Mouse (Mus musculus) stomach, postnatal 0 days (tissue): ENCODE data around the gene Syt14. TPM values are rescaled to one million over a fixed set of nuclear protein-coding genes. Genes with fewer than 3 reads are reported as not detected.
A peak's percentile ranks its signal among the peaks of the same experiment; 100 is the strongest.

Experiments
- ATAC-seq: fragments of 200-750 bp; cut with Nextera tagmentation; 2 replicates; pipeline ENCODE4 v1.8.0; 2017; ENCODE audit not compliant: low FRiP score, low TSS enrichment
- DNase-seq: peaks from one replicate; pipeline ENCODE4 v3.0.0-alpha.2; 2016; ENCODE audit warnings: low spot score
- H3K27ac ChIP-seq: fragments of 300-500 bp; sonication (generic); replicated peaks from 2 replicates; pipeline ENCODE4 v1.5.1; 2014; ENCODE audit warnings: mild to moderate bottlenecking, control low read depth
- H3K27me3 ChIP-seq: fragments of 300-500 bp; sonication (generic); 2 replicates; pipeline ENCODE4 v1.6.1; 2014; ENCODE audit warnings: low read length; ENCODE audit not compliant: control insufficient read depth, insufficient read depth
- H3K36me3 ChIP-seq: fragments of 300-500 bp; sonication (generic); 2 replicates; pipeline ENCODE4 v1.6.1; 2014; ENCODE audit warnings: low read length, mixed read lengths; ENCODE audit not compliant: control insufficient read depth, insufficient read depth
- H3K4me1 ChIP-seq: fragments of 300-500 bp; sonication (generic); replicated peaks from 2 replicates; pipeline ENCODE4 v1.6.1; 2014; ENCODE audit warnings: antibody characterized with exemption; ENCODE audit not compliant: control insufficient read depth, insufficient read depth
- H3K4me2 ChIP-seq: fragments of 300-500 bp; sonication (generic); replicated peaks from 2 replicates; pipeline ENCODE4 v1.6.1; 2014; ENCODE audit warnings: low read depth, mild to moderate bottlenecking, control low read depth, moderate library complexity
- H3K4me3 ChIP-seq: fragments of 300-500 bp; sonication (generic); 2 replicates; pipeline ENCODE4 v1.5.1; 2014; ENCODE audit warnings: low read depth, low read length, control low read depth
- H3K9ac ChIP-seq: fragments of 300-500 bp; sonication (generic); 2 replicates; pipeline ENCODE4 v1.6.1; 2014; ENCODE audit warnings: mild to moderate bottlenecking, low read length, control low read depth, mixed read lengths
- H3K9me3 ChIP-seq: fragments of 300-500 bp; sonication (generic); 2 replicates; pipeline ENCODE4 v1.6.1; 2016; ENCODE audit warnings: low read length; ENCODE audit not compliant: control insufficient read depth
- CTCF ChIP-seq: IDR thresholded peaks from 2 replicates; pipeline ENCODE4 v1.5.1; 2016; ENCODE audit warnings: antibody characterized with exemption, low read depth, mild to moderate bottlenecking, moderate library complexity
- EP300 ChIP-seq: optimal IDR thresholded peaks from 2 replicates; pipeline ENCODE3; 2016; ENCODE audit warnings: antibody characterized with exemption
- WGBS: fragments of 180-500 bp; shearing (Covaris S2); extraction: QIAGEN DNeasy Blood & Tissue Kit; methylation state at CpG from one replicate; pipeline ENCODE4 v1.1.7; 2014; 5-methylcytosine and 5-hydroxymethylcytosine counted together
- polyA plus RNA-seq: library from polyadenylated mRNA; unstranded; fragments of >200 nt; fragmentation: Nextera tagmentation; extraction: Ambion mirVana; gene quantifications from 2 replicates; pipeline ENCODE4 v1.2.1, GENCODE M21; 2015

Gene Syt14
- polyA plus RNA-seq, 1 experiment from 2014 or later: 0.17 TPM

DNA sequence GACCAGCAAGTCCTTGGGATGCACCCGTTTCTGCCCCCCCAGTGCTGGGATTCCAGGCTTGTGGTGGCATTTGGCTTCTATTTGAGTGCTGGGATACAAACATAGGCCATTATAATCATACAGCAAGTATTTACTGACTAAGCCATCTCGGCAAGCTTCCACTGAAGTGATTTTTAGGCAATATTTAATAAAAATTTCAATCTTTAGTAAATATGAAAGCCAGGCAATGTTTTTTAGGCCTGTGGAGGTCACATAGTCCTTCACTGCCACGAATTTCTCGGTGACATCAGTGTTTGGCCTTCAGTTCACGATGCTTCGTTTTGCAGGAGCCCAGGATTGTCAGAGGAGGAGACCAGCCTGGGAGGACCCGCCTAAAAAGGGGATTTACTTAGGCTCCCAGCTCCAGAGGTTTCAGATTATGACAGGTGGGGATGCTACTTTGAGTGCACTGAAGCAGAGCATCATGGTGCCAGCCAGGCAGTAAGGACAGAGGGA is 156.4 kb downstream of the Syt14 start:
- Histone ChIP-seq H3K4me2 (no peak overlapping the region), H3K27me3 (no peaks in the 10 kb centered on the region), H3K36me3 (no peaks in the 10 kb centered on the region), H3K27ac (no peak overlapping the region), H3K4me3 (no peak overlapping the region), H3K9me3 (no peaks in the 10 kb centered on the region), H3K4me1 (no peaks in the 10 kb centered on the region), H3K9ac (no peak overlapping the region)
- DNase-seq: no peak
- TF ChIP-seq EP300 (no peak), CTCF (no peak)
- ATAC-seq: no peak
- WGBS: 78% methylated on average over 7 of the region's 7 CpGs

DNA sequence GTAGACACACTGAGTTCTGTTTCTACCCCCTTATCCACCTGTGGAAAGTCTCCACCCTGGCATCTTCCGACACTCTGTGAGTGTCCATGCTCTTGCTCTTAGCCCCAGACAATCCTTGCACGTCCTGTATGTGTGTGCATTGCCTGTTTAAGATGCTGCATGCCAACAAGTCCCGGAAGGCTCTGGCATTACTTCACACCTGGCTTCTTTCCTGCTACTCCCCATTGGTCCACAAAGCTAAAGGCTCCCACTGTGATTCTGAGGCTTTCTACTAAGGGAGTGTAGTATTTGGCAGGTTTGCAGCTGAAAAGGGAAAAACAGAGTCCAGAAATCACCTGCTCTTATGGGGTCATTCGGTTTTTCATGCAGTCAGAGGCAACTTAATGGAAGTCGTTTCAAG is 162.7 kb downstream of the Syt14 start:
- no peaks in the 10 kb centered on the region for H3K4me1 ChIP-seq
- no peaks in the 10 kb centered on the region for H3K27me3 ChIP-seq
- H3K4me2 ChIP-seq: no peak overlapping the region
- WGBS: 62% methylated on average over 5 of the region's 5 CpGs
- no peaks in the 10 kb centered on the region for H3K36me3 ChIP-seq
- no peak for DNase-seq
- ATAC-seq: no peak
- no peak for TF ChIP-seq EP300
- TF ChIP-seq CTCF: no peak
- no peak overlapping the region for H3K4me3 ChIP-seq
- no peak overlapping the region for H3K27ac ChIP-seq
- no peak overlapping the region for H3K9ac ChIP-seq
- H3K9me3 ChIP-seq: no peaks in the 10 kb centered on the region

DNA sequence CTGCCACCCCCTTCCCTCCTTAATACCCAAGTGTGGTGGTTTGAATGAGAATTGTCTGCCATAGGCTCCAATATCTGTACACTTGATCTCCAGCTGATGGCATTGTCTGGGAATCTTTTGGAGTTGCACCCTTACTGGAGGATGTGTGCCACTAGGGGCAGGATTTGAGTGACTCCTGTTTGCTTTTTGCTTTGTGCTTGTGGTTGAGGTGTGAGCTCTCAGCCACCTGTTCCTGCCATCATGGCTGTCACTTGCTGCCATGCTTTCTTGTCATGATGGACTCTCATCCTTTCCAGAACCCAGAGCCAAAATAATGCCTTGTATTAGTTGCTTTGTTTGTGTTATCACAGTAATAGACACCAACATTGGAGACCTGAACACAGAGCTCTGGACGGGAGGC is 165.8 kb downstream of the Syt14 start:
- Histone ChIP-seq H3K36me3 (no peaks in the 10 kb centered on the region), H3K9me3 (no peaks in the 10 kb centered on the region), H3K4me3 (no peak overlapping the region), H3K4me1 (no peaks in the 10 kb centered on the region), H3K27me3 (no peaks in the 10 kb centered on the region), H3K27ac (no peak overlapping the region), H3K9ac (no peak overlapping the region), H3K4me2 (no peak overlapping the region)
- WGBS: 87% methylated on average over 1 of the region's 1 CpGs
- peak; percentile 45; the same call in 1 of the 2 replicates for TF ChIP-seq CTCF
- no peak for TF ChIP-seq EP300
- ATAC-seq: no peak
- no peak for DNase-seq

DNA sequence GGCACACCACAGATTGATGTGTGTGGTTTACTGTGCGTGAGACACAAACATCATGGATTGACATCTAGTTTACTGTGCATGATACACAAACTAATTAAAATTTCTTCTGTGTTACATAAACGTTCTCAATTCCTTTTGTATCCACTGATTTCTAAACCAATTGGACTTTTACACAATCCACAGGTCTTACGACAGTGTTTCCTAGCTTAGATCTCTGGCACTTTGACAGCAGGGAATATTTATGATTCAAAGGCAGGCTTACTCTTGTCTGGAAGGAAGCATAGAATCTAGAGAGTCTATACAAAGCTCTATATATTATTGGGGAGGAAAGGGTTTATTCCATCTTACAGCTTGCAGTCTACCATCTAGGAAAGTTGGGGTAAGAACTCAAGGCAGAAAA is 171.1 kb downstream of the Syt14 start:
- Histone ChIP-seq H3K27me3 (no peaks in the 10 kb centered on the region), H3K9ac (no peak overlapping the region), H3K4me3 (no peak overlapping the region), H3K27ac (no peak overlapping the region), H3K4me2 (no peak overlapping the region), H3K4me1 (no peaks in the 10 kb centered on the region), H3K36me3 (no peaks in the 10 kb centered on the region), H3K9me3 (no peaks in the 10 kb centered on the region)
- WGBS: 55% methylated on average over 3 of the region's 3 CpGs
- DNase-seq: no peak
- no peak for ATAC-seq
- TF ChIP-seq EP300 (no peak), CTCF (no peak)

DNA sequence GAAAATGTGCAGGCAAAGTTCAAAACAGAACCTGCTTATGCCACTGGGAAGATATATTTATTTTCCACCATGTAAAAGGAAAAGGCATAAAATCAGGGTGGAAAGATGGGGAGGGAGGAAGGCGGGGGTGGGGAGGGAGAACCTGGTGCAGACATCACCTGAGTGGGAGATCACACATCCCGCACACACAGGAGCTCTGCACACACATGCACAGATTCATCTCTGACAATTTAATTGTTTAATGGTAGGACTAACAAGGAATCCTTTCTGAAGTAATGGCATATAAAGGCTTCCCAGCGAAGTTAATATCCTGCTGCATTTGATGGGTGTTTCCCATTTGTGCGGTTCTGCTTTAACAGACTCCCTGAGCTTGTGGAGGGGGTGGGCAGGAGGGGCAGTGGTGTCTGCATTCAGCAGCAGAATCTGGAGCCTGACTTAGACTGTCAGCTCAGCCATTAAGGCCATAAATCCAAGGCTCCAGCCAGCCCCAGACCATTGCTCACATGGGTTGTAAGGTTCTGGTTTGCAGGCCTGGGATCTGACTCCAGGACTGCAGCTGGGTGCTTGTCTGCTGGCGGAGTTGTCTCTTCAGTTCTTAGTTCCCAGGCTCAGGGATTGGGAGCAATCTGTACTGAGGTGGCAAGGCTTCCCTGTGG is 174.1 kb downstream of the Syt14 start:
- H3K4me1 ChIP-seq: no peaks in the 10 kb centered on the region
- TF ChIP-seq CTCF: no peak
- no peak for TF ChIP-seq EP300
- ATAC-seq (no peak), DNase-seq (no peak)
- H3K4me2 ChIP-seq: no peak overlapping the region
- no peak overlapping the region for H3K4me3 ChIP-seq
- H3K27ac ChIP-seq: no peak overlapping the region
- 69% methylated on average over 5 of the region's 5 CpGs for WGBS
- H3K9me3 ChIP-seq: no peaks in the 10 kb centered on the region
- H3K36me3 ChIP-seq: no peaks in the 10 kb centered on the region
- no peaks in the 10 kb centered on the region for H3K27me3 ChIP-seq
- H3K9ac ChIP-seq: no peak overlapping the region

DNA sequence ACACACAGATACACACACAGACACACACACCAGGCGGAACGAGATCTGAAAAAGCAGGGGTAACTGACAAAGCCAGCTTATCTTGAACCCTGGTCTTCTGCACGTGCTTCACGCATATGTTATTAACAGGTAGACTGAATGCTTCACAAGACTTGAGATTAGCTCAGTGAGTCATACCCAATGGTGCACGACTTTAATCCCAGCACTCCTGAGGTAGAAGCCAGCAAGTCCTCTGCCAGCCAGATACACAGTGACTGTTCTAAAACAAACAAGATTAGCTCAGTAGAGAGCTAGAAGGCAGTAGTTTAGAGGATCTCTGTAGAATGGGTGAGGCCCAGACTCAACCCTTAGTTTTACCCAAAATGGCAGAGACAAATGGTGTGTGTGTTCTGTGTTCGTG is 175.3 kb downstream of the Syt14 start:
- no peak overlapping the region for H3K4me2 ChIP-seq
- no peak overlapping the region for H3K27ac ChIP-seq
- no peaks in the 10 kb centered on the region for H3K27me3 ChIP-seq
- H3K9me3 ChIP-seq: no peaks in the 10 kb centered on the region
- ATAC-seq (peak; percentile 91), DNase-seq (peak; percentile 49)
- no peak overlapping the region for H3K9ac ChIP-seq
- H3K4me3 ChIP-seq: no peak overlapping the region
- WGBS: 47% methylated on average over 6 of the region's 6 CpGs
- H3K36me3 ChIP-seq: no peaks in the 10 kb centered on the region
- H3K4me1 ChIP-seq: no peaks in the 10 kb centered on the region
- no peak for TF ChIP-seq EP300
- no peak for TF ChIP-seq CTCF
